Mouse (Mus musculus) liver, embryonic 12.5 days (tissue): ENCODE results near the gene Pdk1. TPM values are rescaled to one million over a fixed set of nuclear protein-coding genes. Genes with fewer than 3 reads are reported as not detected.
"Not testable (repeated sequence)": the region's sequence is repeated elsewhere in the genome, so short reads cannot be mapped to it uniquely, and the experiment has no call there.

Source experiments
- ATAC-seq: fragments of 200-750 bp; cut with Nextera tagmentation; 2 replicates; pipeline ENCODE4 v1.8.0; 2017; ENCODE audit warnings: moderate number of reproducible peaks, mild to moderate bottlenecking, moderate library complexity
- H3K27ac ChIP-seq: fragments of 300-500 bp; sonication (generic); 2 replicates; pipeline ENCODE4 v1.5.1; 2016; ENCODE audit warnings: mild to moderate bottlenecking
- H3K27me3 ChIP-seq: fragments of 300-500 bp; sonication (generic); replicated peaks from 2 replicates; pipeline ENCODE4 v1.6.1; 2016; ENCODE audit warnings: mild to moderate bottlenecking, moderate library complexity
- H3K36me3 ChIP-seq: fragments of 300-500 bp; sonication (generic); 2 replicates; pipeline ENCODE4 v1.6.1; 2016; ENCODE audit warnings: mild to moderate bottlenecking, moderate library complexity
- H3K4me1 ChIP-seq: fragments of 300-500 bp; sonication (generic); 2 replicates; pipeline ENCODE4 v1.6.1; 2016
- H3K4me2 ChIP-seq: fragments of 300-500 bp; sonication (generic); 2 replicates; pipeline ENCODE4 v1.6.1; 2016; ENCODE audit warnings: mild to moderate bottlenecking, moderate library complexity
- H3K4me3 ChIP-seq: fragments of 300-500 bp; sonication (generic); 2 replicates; pipeline ENCODE4 v1.5.1; 2016; ENCODE audit warnings: mild to moderate bottlenecking, moderate library complexity
- H3K9ac ChIP-seq: fragments of 300-500 bp; sonication (generic); 2 replicates; pipeline ENCODE4 v1.6.1; 2016; ENCODE audit warnings: mild to moderate bottlenecking, moderate library complexity
- H3K9me3 ChIP-seq: fragments of 300-500 bp; sonication (generic); replicated peaks from 2 replicates; pipeline ENCODE4 v1.6.1; 2016; ENCODE audit warnings: mild to moderate bottlenecking, moderate library complexity
- WGBS: fragments of 180-500 bp; shearing (Covaris S2); methylation state at CpG from one replicate; pipeline ENCODE4 v1.1.7; 2016; ENCODE audit not compliant: insufficient replicate concordance; 5-methylcytosine and 5-hydroxymethylcytosine counted together
- polyA plus RNA-seq: library from polyadenylated mRNA; unstranded; fragments of >200 nt; fragmentation: Nextera tagmentation; extraction: Ambion mirVana; gene quantifications from 2 replicates; pipeline ENCODE4 v1.2.1, GENCODE M21; 2016

Gene Pdk1
- polyA plus RNA-seq, 1 experiment from 2014 or later, result 70.5 TPM

- 77% methylated on average over 7 of the region's 7 CpGs for WGBS
- no peak for ATAC-seq
- H3K27ac ChIP-seq, result no peak overlapping the region
- H3K27me3 ChIP-seq, result no peaks in the 10 kb centered on the region
- H3K4me2 ChIP-seq, result no peak overlapping the region
- H3K9me3 ChIP-seq, result no peaks in the 10 kb centered on the region
- H3K4me3 ChIP-seq, result no peak overlapping the region
- no peak overlapping the region for H3K9ac ChIP-seq
- H3K4me1 ChIP-seq, result no peaks in the 10 kb centered on the region
- peaks cover 15% of the 10 kb centered on the region for H3K36me3 ChIP-seq
Observed at GRCm38 (mm10) chr2:71905154-71905553, 32.1 kb downstream of the Pdk1 start.

- not testable (repeated sequence) for ATAC-seq
Observed at GRCm38 (mm10) chr2:71906356-71906755, 33.3 kb downstream of the Pdk1 start.

GRCm38 (mm10) chr2:71913911-71914310 lies 40.9 kb downstream of the Pdk1 start:
- Histone ChIP-seq H3K36me3 (no peaks in the 10 kb centered on the region), H3K27ac (no peak overlapping the region), H3K4me1 (no peaks in the 10 kb centered on the region), H3K27me3 (no peaks in the 10 kb centered on the region), H3K4me2 (no peak overlapping the region), H3K4me3 (no peak overlapping the region), H3K9me3 (no peaks in the 10 kb centered on the region), H3K9ac (no peak overlapping the region)
- 52% methylated on average over 10 of the region's 10 CpGs for WGBS
- no peak for ATAC-seq

More at GRCm38 (mm10) chr2:71906356-71906755, 33.3 kb downstream of the Pdk1 start:
- H3K27ac ChIP-seq, H3K4me3 ChIP-seq, H3K4me2 ChIP-seq, H3K36me3 ChIP-seq, H3K4me1 ChIP-seq, H3K9ac ChIP-seq, H3K9me3 ChIP-seq, H3K27me3 ChIP-seq: not testable (repeated sequence)
- 85% methylated on average over 8 of the region's 8 CpGs for whole genome bisulfite sequencing

- H3K4me2 ChIP-seq, result no peak overlapping the region
- 73% methylated on average over 11 of the region's 11 CpGs for WGBS
- no peaks in the 10 kb centered on the region for H3K4me1 ChIP-seq
- H3K4me3 ChIP-seq, result no peak overlapping the region
- no peak overlapping the region for H3K27ac ChIP-seq
- no peak for ATAC-seq
- 0 out of 2 replicates have a peak, but pooled peaks cover 4% of the 10 kb centered on the region for H3K9me3 ChIP-seq
- H3K9ac ChIP-seq, result no peak overlapping the region
- no peaks in the 10 kb centered on the region for H3K36me3 ChIP-seq
- no peaks in the 10 kb centered on the region for H3K27me3 ChIP-seq
Observed at GRCm38 (mm10) chr2:71919227-71919647, 46.2 kb downstream of the Pdk1 start.

GRCm38 (mm10) chr2:71924931-71925330 lies 51.9 kb downstream of the Pdk1 start:
- not testable (repeated sequence) for H3K27me3 ChIP-seq, H3K36me3 ChIP-seq, ATAC-seq, H3K9ac ChIP-seq, H3K9me3 ChIP-seq, H3K4me3 ChIP-seq, H3K4me2 ChIP-seq, H3K27ac ChIP-seq, H3K4me1 ChIP-seq
- 79% methylated on average over 2 of the region's 2 CpGs for WGBS

- H3K4me2 ChIP-seq, result no peak overlapping the region
- no peaks in the 10 kb centered on the region for H3K36me3 ChIP-seq
- no peak overlapping the region for H3K27ac ChIP-seq
- H3K9ac ChIP-seq, result no peak overlapping the region
- no peak for ATAC-seq
- H3K4me3 ChIP-seq, result no peak overlapping the region
- H3K4me1 ChIP-seq, result no peaks in the 10 kb centered on the region
- H3K9me3 ChIP-seq, result no peaks in the 10 kb centered on the region
- WGBS, result 78% methylated on average over 8 of the region's 8 CpGs
- H3K27me3 ChIP-seq, result peaks cover 10% of the 10 kb centered on the region; the same call in 1 of the 2 replicates
Observed at GRCm38 (mm10) chr2:71934046-71934445, 61.0 kb downstream of the Pdk1 start.

- H3K9me3 ChIP-seq, result no peaks in the 10 kb centered on the region
- peaks cover 9% of the 10 kb centered on the region; the same call in 1 of the 2 replicates for H3K27me3 ChIP-seq
- H3K4me3 ChIP-seq, result no peak overlapping the region
- H3K4me2 ChIP-seq, result no peak overlapping the region
- no peak overlapping the region for H3K9ac ChIP-seq
- ATAC-seq, result no peak
- H3K27ac ChIP-seq, result no peak overlapping the region
- no peaks in the 10 kb centered on the region for H3K36me3 ChIP-seq
- WGBS, result 57% methylated on average over 1 of the region's 1 CpGs
- no peaks in the 10 kb centered on the region for H3K4me1 ChIP-seq
Observed at GRCm38 (mm10) chr2:71936711-71937110, 63.7 kb downstream of the Pdk1 start.

GRCm38 (mm10) chr2:71937649-71938308 lies 64.8 kb downstream of the Pdk1 start:
- Histone ChIP-seq H3K9me3 (no peaks in the 10 kb centered on the region), H3K4me3 (no peak overlapping the region), H3K27ac (no peak overlapping the region), H3K9ac (no peak overlapping the region), H3K4me2 (no peak overlapping the region), H3K27me3 (no peaks in the 10 kb centered on the region; the same call in 1 of the 2 replicates), H3K4me1 (no peaks in the 10 kb centered on the region), H3K36me3 (no peaks in the 10 kb centered on the region)
- ATAC-seq, result no peak
- 63% methylated on average over 3 of the region's 3 CpGs for WGBS

- Histone ChIP-seq H3K9me3 (no peaks in the 10 kb centered on the region), H3K4me2 (no peak overlapping the region), H3K27ac (no peak overlapping the region), H3K27me3 (no peaks in the 10 kb centered on the region; the same call in 1 of the 2 replicates), H3K4me3 (no peak overlapping the region), H3K9ac (no peak overlapping the region), H3K36me3 (no peaks in the 10 kb centered on the region), H3K4me1 (no peaks in the 10 kb centered on the region)
- no peak for ATAC-seq
- WGBS, result 65% methylated on average over 6 of the region's 6 CpGs
Observed at GRCm38 (mm10) chr2:71938716-71939393, 65.8 kb downstream of the Pdk1 start.

- Histone ChIP-seq H3K9me3 (no peaks in the 10 kb centered on the region), H3K4me3 (no peak overlapping the region), H3K9ac (no peak overlapping the region), H3K36me3 (no peaks in the 10 kb centered on the region), H3K4me1 (no peaks in the 10 kb centered on the region), H3K27ac (no peak overlapping the region), H3K4me2 (no peak overlapping the region), H3K27me3 (no peaks in the 10 kb centered on the region)
- 76% methylated on average over 3 of the region's 3 CpGs for WGBS
- no peak for ATAC-seq
Observed at GRCm38 (mm10) chr2:71941005-71941720, 68.1 kb downstream of the Pdk1 start.

GRCm38 (mm10) chr2:71941721-71942087 lies 68.7 kb downstream of the Pdk1 start:
- no peak for ATAC-seq

GRCm38 (mm10) chr2:71951212-71951611 lies 78.2 kb downstream of the Pdk1 start:
- no peak overlapping the region for H3K4me2 ChIP-seq
- 74% methylated on average over 4 of the region's 4 CpGs for WGBS
- no peaks in the 10 kb centered on the region for H3K9me3 ChIP-seq
- no peak overlapping the region for H3K27ac ChIP-seq
- H3K4me3 ChIP-seq, result no peak overlapping the region
- no peaks in the 10 kb centered on the region for H3K4me1 ChIP-seq
- no peak for ATAC-seq
- H3K27me3 ChIP-seq, result no peaks in the 10 kb centered on the region
- H3K9ac ChIP-seq, result no peak overlapping the region
- no peaks in the 10 kb centered on the region for H3K36me3 ChIP-seq

More at GRCm38 (mm10) chr2:71941721-71942087, 68.7 kb downstream of the Pdk1 start:
- WGBS, result 73% methylated on average over 5 of the region's 5 CpGs
- Histone ChIP-seq H3K27ac (no peak overlapping the region), H3K4me3 (no peak overlapping the region), H3K4me1 (no peaks in the 10 kb centered on the region), H3K27me3 (no peaks in the 10 kb centered on the region), H3K9ac (no peak overlapping the region), H3K9me3 (no peaks in the 10 kb centered on the region), H3K36me3 (no peaks in the 10 kb centered on the region), H3K4me2 (no peak overlapping the region)
